Mouse (Mus musculus) right cerebral cortex, postnatal 14 days (tissue): ENCODE results near the gene Kif28.
"Not testable (repeated sequence)": the region's sequence is repeated elsewhere in the genome, so short reads cannot be mapped to it uniquely, and the experiment has no call there.

ENCODE experiments used
- DNase-seq: peaks from one replicate; pipeline ENCODE4 v3.0.0; 2022

Gene Kif28

DNA sequence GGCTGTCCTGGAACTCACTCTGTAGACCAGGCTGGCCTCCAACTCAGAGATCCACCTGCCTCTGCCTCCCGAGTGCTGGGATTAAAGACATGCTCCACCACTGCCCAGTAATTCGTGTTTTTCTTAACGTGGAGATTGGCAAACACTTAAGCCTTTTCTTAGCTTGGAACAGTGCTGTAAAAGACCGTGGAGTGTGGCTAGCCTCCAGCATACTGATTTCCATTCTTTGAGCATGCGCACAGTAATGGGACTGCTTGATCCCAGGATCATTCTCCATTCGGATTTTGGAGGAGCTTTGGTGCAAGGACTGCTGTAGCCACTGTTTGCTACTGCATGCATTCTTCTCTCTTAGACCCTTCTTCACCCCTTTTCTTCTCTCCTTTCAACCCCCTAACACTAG lies 55.6 kb downstream of the Kif28 start:
- DNase-seq = no peak

DNA sequence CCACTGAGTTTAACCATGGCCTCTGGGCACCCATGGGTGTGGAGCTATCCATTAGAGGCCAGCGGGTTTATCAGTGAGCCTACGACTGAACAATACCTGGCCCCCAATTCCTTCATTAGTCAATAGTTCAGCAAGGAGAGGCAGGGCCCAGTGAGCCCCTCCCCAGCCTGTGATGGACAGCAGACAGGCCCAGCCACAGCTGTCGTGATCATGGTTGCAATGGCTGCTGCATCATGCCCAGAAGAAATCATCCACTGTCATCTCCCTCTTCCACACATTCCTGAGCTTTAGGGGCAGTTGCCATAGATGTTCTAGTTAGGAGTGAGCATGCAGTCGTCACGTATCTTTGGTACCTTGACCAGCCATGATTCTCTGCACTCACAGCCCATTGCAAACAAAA lies 56.2 kb downstream of the Kif28 start:
- DNase-seq = no peak

DNA sequence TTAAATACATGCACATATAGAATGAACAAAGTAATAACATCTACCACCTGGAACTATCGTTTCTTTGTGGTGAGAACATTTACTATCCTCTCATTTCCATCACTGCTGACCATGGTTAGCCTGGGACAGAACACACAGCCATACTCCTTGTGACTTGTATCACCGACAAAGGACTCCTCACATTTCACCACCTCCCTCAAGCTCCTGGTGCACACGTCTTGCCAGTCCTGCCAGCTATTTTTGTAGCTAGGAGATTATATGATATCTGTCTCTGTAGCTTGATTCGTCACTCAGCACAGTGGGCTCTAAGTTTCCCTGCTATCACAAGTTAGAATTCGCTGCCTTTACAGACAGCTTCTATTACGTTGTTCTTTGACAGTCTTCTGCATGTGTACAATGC lies 56.7 kb downstream of the Kif28 start:
- DNase-seq = no peak

DNA sequence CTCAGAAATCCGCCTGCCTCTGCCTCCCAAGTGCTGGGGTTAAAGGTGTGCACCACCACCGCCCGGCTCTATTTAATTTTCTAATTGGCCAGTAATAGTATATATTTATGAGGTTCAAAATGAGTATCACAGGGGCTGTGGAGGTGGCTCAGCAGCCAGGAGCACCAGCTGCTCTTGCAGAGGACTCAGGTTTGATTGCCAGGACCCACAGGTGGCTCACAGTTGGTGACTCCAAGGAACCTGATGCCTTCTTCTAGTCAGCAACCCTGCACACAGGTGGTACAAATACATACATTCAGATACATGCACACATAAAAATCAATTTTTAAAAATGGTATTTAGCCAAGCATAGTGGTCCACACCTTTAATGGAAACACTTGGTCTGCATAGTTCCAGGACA lies 57.1 kb downstream of the Kif28 start:
- no peak for DNase-seq

DNA sequence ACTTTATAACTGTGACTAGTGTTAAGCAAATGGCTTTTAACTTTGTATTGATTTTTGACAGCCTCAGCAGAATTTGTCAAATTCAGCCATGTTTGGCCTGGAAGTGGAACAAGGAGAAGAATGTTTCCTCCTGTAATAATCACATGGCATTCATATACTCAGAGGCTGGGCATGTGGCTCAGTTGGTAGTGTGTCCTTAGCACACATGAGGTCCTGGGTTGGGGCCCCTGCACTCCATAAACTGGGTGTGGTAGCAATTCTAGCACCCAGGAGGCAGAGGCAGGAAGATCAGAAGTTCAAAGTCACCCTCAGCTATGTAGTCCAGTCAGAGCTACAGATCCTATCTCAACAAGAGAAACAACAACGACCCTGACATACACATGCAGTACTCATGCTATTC lies 57.8 kb downstream of the Kif28 start:
- no peak for DNase-seq

DNA sequence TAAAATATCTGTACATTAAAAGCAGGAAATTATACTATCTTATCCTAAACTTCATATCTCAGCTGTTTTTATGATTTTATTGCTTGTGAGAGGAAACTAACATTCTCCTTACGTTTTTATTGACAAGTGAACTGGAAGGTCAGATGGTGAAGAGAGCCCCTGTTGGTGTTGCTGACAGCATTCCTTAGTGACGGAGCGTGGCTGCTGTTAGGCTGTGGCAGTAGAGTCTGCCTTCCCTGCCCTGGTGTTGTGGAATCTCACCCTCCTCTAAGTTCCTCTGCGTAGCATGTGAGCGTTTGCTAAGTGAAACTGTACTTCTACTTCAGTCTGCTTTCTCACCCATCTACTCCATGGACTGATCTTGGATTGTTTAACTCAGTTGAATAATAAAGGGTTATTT lies 58.3 kb downstream of the Kif28 start:
- DNase-seq = no peak

DNA sequence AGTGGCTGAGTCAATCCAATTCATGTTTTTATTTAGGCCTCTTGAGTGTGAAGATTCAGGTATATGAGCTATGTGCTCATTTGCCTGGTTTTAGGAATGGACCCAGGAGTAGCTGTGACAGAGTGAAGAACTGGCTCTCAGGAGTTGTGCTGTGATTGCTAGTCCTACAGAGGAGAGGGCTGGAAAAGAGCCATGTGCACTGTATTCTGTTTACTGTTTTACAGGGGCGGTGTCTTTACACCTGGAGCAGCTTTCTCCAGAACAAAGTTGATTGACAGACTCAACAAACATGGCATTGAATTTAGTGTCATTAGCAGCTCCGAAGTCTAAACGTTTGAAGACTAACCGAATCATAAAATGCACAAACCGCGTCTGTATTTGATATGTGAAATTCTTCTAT lies 58.7 kb downstream of the Kif28 start:
- no peak for DNase-seq

DNA sequence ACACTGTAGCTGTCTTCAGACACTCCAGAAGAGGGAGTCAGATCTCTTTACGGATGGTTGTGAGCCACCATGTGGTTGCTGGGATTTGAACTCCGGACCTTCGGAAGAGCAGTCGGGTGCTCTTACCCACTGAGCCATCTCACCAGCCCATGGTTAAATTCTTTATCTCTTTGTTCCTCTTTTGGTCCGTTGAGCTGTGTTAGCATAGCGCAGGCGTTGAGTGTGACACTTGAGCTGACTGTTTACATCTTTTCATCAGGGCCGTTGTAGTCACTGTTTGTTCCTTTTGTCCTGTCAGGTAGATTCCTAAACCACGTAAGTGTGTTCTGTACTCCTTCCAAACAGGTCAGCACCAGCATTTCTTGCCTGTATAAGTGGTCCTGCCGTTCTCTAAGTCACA lies 62.3 kb downstream of the Kif28 start:
- not testable (repeated sequence) for DNase-seq

DNA sequence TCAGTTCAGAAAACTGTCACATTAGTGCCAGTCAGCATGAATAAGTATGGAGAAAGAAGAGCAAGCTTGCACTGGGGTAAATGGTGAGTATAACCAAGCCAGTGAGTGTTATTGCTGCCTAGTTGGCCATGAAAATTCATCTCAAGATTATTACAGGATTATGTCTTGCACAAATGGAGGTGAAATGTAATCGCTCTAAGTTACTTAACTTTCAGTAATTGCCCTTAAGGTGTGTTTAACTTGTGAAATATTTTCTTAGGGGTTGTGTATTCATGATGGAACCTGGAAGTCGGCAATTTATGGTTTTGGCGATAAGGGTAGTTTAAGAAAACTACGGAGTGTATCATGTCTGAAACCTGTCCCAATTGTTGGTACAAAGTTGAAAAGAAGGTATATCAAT lies 65.7 kb downstream of the Kif28 start:
- no peak for DNase-seq

DNA sequence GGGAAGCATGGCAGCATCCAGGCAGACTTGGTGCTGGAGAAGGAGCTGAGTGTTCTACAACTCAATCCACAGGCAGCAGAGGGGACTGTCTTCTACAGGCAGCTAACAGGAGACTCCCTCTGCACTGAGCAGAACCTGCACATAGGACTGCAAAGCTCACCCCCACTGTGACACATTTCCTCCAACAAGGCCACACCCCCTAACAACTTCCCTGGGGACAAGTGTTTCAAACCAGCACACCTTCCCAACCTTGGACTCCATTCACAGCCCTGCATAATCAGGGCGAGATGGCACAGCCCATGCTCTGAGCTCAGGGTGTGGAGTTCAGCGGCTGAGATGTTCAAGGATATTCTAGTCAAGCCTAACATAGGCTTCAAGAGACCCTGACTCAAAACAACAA lies 68.0 kb downstream of the Kif28 start:
- no peak for DNase-seq

DNA sequence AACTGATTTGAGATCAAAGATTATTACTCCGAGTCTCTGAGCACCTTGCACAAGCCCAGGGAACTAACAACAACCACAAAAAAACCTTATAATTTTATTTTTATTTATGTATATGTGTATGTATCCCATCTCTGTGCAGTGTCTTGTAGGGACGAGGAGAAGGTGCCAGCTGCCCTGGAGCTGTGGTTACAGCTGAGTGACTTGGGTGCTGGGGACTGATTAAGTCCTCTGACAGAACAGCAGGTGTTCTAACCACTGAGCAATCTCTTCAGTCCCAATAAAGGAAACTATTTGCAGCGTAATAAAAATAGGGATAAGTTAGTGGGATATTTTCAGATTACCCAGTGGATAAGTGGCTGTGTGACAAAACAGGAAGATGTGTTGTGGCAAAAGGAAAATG lies 70.7 kb downstream of the Kif28 start:
- DNase-seq = no peak

DNA sequence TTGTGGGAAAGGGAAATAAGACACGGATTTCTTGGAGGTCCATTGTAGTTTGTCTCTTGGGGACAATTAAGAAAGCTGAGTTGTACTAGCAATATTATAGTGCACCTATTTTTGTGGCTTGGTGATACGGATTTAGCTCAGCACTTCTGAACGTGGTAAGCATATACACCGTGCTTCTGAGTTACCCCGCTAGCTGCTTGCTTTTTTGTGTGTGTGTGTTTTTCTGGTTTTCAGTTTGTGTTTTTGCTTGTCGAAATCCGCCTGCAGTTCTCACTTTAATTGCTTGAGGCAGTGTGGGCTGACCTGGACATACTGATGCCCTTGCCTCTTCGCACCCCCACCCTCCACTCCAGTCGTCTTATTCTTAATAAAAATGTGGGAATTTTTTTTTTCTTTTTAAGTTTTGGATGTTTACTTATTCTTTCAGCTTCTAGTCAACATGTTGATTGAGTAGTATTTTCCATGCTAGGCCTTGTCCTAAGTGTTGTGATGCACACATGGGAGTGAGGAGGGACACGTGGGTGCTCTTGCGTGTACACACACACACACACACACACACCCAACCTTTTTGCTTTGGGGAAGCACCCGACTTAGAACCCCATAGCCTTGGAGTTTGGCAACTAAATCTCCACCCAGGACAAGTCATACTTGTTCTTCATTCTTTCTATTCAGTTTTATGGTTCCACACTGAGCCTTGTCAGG lies 76.1 kb downstream of the Kif28 start:
- no peak for DNase-seq

DNA sequence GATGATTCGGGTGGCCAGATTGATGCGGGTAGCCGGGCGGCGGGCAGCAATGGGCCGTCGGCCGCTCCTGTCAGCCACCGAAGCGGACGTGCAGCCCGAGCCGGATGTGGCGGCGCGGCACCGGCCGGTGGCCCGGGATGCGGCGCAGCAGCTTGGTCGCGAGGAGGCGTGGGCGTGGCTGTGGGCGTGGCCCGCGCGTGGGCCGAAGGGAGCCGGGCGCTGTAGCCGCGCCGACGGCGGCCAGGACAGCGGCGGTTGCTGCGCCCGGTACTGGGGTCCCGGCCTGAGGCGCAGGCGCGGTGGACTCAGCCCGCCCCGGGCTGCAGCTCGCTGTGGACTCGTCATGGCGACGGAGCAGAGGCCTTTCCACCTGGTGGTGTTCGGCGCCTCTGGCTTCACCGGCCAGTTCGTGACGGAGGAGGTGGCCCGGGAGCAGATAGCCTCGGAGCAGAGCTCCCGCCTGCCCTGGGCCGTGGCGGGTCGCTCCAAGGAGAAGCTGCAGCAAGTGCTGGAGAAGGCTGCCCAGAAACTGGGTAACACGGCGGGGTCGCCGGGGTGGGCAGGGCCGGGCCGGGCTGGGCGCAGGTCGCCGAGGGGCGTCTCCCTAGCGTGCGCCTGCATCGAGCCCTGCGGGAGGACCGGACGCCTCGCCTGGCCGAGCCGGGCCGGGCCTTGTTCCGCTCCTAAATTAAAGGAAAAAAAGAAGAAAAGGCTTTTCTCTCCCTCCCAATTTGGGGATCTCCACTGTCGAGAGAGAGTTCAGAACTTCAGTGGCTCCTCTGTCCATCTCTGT lies 76.9 kb downstream of the Kif28 start, which contains the start of gene Sccpdh:
Sccpdh (plus strand) TSS at position 198 of the 793 bp plus-strand sequence.
- DNase-seq = peak; percentile 80

DNA sequence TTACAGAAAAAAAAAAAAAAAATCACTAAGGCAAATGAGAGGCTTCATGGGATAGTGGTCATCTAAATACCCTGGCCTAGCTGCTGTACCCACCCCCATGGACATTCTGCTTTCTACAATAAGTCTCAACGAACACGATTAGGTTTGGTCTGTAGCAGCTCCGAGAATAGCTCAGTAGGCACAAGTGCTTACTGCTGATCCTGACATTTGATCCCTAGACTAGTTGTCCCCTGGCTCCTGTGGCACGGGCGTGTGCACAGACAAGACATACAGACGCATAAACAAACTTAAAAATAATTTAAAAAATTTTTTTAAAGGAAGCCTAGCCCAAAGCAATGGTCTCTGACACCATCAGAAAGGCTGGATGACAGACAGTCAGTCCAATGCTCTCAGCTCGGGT lies 77.6 kb downstream of the Kif28 start:
- no peak for DNase-seq

DNA sequence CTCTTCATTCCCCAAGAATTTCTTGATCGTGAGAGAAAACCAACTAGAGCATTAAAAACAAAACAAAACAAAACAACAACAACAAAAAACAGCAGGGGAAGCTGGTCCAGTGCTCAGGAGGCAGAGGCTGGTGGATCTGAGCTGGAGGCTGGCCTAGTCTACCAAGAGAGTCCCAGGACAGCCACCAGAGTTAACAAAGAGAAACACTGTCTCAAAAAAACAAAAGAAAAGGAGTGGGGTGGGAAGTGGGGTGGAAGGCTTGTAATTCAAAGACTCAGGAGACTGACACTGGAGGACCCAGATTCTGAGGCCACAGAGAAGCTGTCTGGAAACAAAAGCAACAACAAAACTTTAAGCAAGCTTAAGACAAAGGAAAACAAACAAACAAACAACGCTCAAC lies 78.1 kb downstream of the Kif28 start:
- no peak for DNase-seq

DNA sequence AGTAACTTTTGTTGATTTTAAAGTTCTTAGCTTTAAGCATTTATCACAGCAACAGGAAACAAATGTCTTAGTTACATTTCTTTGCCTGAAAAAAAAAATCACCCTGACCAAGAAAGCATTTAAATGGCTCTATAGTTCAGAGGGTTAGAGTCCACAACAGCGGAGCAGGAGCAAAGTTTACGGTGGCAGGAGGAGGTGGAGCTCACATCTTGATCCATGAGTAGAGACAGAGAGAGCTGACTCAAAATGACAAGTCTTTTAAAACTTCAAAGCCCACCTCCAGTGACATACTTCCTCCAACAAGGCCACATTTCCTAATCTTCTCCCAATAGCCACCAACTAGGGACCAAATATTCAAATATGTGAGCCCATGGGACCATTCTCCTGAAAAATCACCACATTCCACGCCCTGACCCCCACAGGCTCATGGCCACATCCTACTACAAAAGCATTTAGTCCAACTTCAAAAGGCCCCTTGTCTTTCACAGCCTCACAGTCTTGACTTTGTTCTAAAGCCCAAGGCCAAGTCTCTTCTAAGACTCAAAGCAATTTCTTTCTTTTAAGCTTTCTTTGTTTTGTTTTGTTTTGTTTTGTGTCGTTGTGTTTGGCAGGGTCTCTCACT lies 80.7 kb downstream of the Kif28 start:
- no peak for DNase-seq

DNA sequence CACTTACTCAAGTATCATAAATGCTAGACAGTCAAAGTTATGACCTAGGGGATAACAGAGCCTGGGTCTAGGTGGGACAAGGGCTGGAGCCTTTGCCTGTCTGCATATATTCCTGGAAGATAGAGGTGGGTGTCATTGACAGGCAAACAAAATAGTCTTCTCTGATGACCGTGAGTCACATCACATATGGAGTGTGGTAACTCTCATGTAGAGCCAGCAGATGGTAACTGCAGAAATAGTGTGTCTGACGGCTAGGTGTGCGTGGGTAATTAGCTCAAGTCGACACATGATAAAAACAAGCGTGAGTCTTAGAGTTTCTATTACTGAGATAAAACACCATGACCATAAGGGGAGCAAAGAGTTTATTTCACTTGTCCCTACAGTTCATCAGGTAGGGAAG lies 82.0 kb downstream of the Kif28 start:
- DNase-seq = no peak

DNA sequence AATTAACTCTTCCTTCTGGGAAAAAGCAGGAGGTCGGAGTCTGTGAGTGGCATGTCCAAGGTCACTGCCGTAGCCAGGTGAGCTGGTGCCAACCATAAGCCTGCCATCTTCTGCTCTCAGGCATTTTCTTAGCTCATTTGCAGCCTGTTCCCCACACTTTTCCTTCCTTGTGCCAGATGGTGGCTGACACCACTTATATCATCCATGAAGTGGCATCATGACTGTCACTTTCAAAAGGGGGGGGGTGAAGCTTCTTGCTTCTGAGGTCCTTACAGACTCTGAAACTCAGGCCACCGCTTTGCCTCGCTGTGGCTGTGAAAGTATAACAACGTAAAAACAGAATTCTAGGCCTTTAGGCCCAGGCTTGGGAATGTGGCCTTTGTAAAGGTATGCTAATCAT lies 93.8 kb downstream of the Kif28 start:
- no peak for DNase-seq

DNA sequence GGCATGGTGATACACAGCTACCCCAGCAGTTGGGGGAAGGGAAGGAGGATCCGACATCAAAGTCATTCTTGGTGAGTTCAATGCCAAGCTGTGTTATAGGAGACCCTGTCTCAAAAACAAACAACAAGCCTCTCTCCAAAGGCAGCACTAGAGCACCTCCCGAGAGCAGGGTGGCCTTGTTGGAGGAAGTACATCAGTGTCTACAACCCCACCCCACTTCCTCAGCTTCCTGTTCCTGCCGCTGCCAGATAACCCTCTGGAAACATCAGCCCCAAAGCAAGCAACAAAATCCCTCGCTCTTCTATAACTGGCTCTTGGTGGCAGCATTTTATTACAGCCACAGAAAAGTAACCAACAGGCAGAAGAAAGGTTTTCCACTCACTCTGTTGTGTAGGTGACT lies 94.8 kb downstream of the Kif28 start:
- no peak for DNase-seq

DNA sequence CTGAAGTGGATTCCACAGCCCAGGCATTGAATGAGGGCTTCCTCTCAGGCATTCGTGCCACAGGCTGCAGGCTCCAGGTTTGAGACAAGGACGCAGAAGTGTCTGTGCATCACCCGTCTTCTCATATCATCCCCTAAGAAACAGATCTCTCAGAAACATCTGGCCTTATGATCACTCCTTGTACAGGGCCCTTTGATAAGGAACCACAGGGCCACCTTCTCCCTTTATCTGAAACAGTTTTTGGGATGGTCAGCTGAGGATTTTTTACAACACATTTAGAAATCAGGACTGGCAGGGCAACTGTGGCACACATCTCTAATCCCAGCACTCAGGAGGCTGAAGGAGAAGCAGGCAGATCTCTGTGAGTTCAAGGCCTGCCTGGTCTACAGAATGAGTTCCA lies 95.7 kb downstream of the Kif28 start:
- no peak for DNase-seq

DNA sequence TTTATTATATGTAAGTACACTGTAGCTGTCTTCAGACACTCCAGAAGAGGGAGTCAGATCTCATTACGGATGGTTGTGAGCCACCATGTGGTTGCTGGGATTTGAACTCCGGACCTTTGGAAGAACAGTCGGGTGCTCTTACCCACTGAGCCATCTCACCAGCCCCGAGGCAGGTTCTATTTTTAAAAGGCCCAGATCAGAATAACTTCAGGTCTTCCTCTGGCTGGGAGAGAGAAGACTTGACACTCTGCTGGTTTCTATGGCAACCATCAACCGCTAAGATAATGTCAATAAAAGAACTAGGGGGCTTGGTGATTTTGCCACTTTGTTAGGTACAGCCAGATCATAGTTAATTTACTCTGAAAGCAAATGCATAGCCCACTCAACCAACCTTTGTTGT lies 96.4 kb downstream of the Kif28 start:
- DNase-seq = not testable (repeated sequence)

DNA sequence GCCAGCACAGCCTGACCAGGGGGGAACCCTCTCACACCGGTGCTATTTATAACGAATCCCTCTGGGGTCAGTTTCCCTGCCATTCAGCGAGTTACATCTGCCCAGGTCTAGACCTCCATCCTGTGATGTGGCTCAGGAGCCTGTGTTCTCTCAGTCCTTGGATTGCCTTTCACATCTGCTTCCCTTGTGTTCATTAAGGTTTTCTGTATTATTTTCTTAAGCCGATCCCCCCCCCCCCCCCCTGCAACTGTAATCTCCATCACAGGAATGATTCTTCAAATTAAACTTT lies 99.1 kb downstream of the Kif28 start:
- DNase-seq = no peak
